Mouse (Mus musculus): ENCODE measurements around the gene Itfg2.
A peak's percentile ranks its signal among the peaks of the same experiment; 100 is the strongest.

Itfg2 gene

GRCm38 (mm10) chr6:128424269-128425019 is at the start of gene Itfg2:
TSS of gene Itfg2 (minus strand) at chr6:128424931.
- DNase-seq (ENCODE audit: low read depth, low spot score): peak; percentile 99

- no peak for DNase-seq (ENCODE audit: low read depth, low spot score)
Observed at GRCm38 (mm10) chr6:128474112-128474511, 49.4 kb upstream of the Itfg2 start.

- DNase-seq (ENCODE audit: low read depth, low spot score): peak; percentile 40
Observed at GRCm38 (mm10) chr6:128469451-128469850, 44.7 kb upstream of the Itfg2 start.

- peak; percentile 42 for DNase-seq (ENCODE audit: low read depth, low spot score)
Observed at GRCm38 (mm10) chr6:128467298-128467697, 42.6 kb upstream of the Itfg2 start.

- DNase-seq (ENCODE audit: low read depth, low spot score): no peak
Observed at GRCm38 (mm10) chr6:128466563-128466962, 41.8 kb upstream of the Itfg2 start.

- no peak for DNase-seq (ENCODE audit: low read depth, low spot score)
Observed at GRCm38 (mm10) chr6:128466043-128466442, 41.3 kb upstream of the Itfg2 start.

GRCm38 (mm10) chr6:128464996-128465395 is 40.3 kb upstream of the Itfg2 start:
- no peak for DNase-seq (ENCODE audit: low read depth, low spot score)

GRCm38 (mm10) chr6:128461606-128462005 is 36.9 kb upstream of the Itfg2 start:
- DNase-seq (ENCODE audit: low read depth, low spot score): no peak

GRCm38 (mm10) chr6:128460729-128461503 is 36.2 kb upstream of the Itfg2 start:
- no peak for DNase-seq (ENCODE audit: low read depth, low spot score)

- no peak for DNase-seq (ENCODE audit: low read depth, low spot score)
Observed at GRCm38 (mm10) chr6:128460321-128460720, 35.6 kb upstream of the Itfg2 start.

- DNase-seq (ENCODE audit: low read depth, low spot score): no peak
Observed at GRCm38 (mm10) chr6:128457186-128457585, 32.5 kb upstream of the Itfg2 start.

GRCm38 (mm10) chr6:128455835-128456605 is 31.3 kb upstream of the Itfg2 start:
- no peak for DNase-seq (ENCODE audit: low read depth, low spot score)

GRCm38 (mm10) chr6:128447063-128447462 is 22.3 kb upstream of the Itfg2 start:
- DNase-seq (ENCODE audit: low read depth, low spot score): no peak

GRCm38 (mm10) chr6:128445761-128446535 is 21.2 kb upstream of the Itfg2 start:
- DNase-seq (ENCODE audit: low read depth, low spot score): peak; percentile 64

GRCm38 (mm10) chr6:128440238-128440637 is 15.5 kb upstream of the Itfg2 start:
- peak; percentile 30 for DNase-seq (ENCODE audit: low read depth, low spot score)

GRCm38 (mm10) chr6:128438871-128439341 is 14.2 kb upstream of the Itfg2 start:
- DNase-seq (ENCODE audit: low read depth, low spot score): no peak

GRCm38 (mm10) chr6:128438317-128438870 is 13.7 kb upstream of the Itfg2 start, which contains the start of gene Fkbp4:
TSS of gene Fkbp4 (minus strand) at chr6:128438677.
- peak; percentile 95 for DNase-seq (ENCODE audit: low read depth, low spot score)

- peak; percentile 57 for DNase-seq (ENCODE audit: low read depth, low spot score)
Observed at GRCm38 (mm10) chr6:128437731-128438316, 13.1 kb upstream of the Itfg2 start.

- no peak for DNase-seq (ENCODE audit: low read depth, low spot score)
Observed at GRCm38 (mm10) chr6:128437288-128437687, 12.6 kb upstream of the Itfg2 start.

GRCm38 (mm10) chr6:128436356-128437005 is 11.8 kb upstream of the Itfg2 start:
- DNase-seq (ENCODE audit: low read depth, low spot score): no peak
